Mouse (Mus musculus) liver, embryonic 13.5 days (tissue): ENCODE measurements around the gene Shank2. TPM values are rescaled to one million over a fixed set of nuclear protein-coding genes. Genes with fewer than 3 reads are reported as not detected.

ENCODE experiments used
- ATAC-seq: fragments of 200-750 bp; cut with Nextera tagmentation; 2 replicates; pipeline ENCODE4 v1.8.0; 2017; ENCODE audit warnings: low read depth, mild to moderate bottlenecking, moderate number of reproducible peaks, moderate library complexity
- DNase-seq: peaks from one replicate; pipeline ENCODE4 v3.0.0; 2022
- H3K27ac ChIP-seq: fragments of 300-500 bp; sonication (generic); 2 replicates; pipeline ENCODE4 v1.5.1; 2015; ENCODE audit warnings: moderate library complexity, mild to moderate bottlenecking, inconsistent platforms
- H3K27me3 ChIP-seq: fragments of 300-500 bp; sonication (generic); 2 replicates; pipeline ENCODE4 v1.6.1; 2015; ENCODE audit warnings: mild to moderate bottlenecking, inconsistent platforms
- H3K36me3 ChIP-seq: fragments of 300-500 bp; sonication (generic); 2 replicates; pipeline ENCODE4 v1.6.1; 2015; ENCODE audit warnings: mild to moderate bottlenecking, inconsistent platforms
- H3K4me1 ChIP-seq: fragments of 300-500 bp; sonication (generic); replicated peaks from 2 replicates; pipeline ENCODE4 v1.6.1; 2015; ENCODE audit warnings: inconsistent platforms
- H3K4me2 ChIP-seq: fragments of 300-500 bp; sonication (generic); 2 replicates; pipeline ENCODE4 v1.6.1; 2015; ENCODE audit warnings: inconsistent platforms, mild to moderate bottlenecking, moderate library complexity
- H3K4me3 ChIP-seq: fragments of 300-500 bp; sonication (generic); replicated peaks from 2 replicates; pipeline ENCODE4 v1.5.1; 2015; ENCODE audit warnings: mild to moderate bottlenecking, inconsistent platforms
- H3K9ac ChIP-seq: fragments of 300-500 bp; sonication (generic); 2 replicates; pipeline ENCODE4 v1.6.1; 2015; ENCODE audit warnings: mild to moderate bottlenecking, inconsistent platforms
- H3K9me3 ChIP-seq: fragments of 300-500 bp; sonication (generic); replicated peaks from 2 replicates; pipeline ENCODE4 v1.6.1; 2016; ENCODE audit warnings: inconsistent platforms
- whole genome bisulfite sequencing: fragments of 180-500 bp; shearing (Covaris S2); methylation state at CpG from one replicate; pipeline ENCODE4 v1.1.7; 2015; ENCODE audit not compliant: insufficient replicate concordance; 5-methylcytosine and 5-hydroxymethylcytosine counted together
- polyA plus RNA-seq: library from polyadenylated mRNA; unstranded; fragments of >200 nt; fragmentation: Nextera tagmentation; extraction: Ambion mirVana; gene quantifications from 2 replicates; pipeline ENCODE4 v1.2.1, GENCODE M21; 2015

The Shank2 gene
- polyA plus RNA-seq, 1 experiment from 2014 or later = 0.30 TPM

DNA sequence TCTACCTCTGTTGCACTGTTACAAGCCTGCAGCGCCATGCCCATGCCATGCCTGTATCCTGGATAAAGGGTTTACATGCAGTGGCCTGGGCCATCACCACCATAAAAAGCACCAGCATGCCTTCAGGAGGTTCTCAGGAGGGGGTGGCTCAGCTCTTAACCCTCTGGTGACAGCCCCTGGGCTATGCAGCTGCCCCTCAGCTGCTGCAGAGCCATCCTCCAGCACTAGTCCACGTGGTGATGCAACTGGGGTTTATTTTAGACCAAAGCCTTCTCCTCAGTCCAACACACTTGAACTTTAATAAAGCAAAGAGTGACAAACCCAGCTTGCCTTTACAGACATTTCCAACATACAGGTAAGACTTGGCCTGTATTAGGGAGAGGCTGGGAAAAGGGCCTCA lies 373.8 kb downstream of the Shank2 start:
- Histone ChIP-seq H3K4me3 (no peak overlapping the region), H3K4me2 (no peak overlapping the region), H3K9me3 (no peaks in the 10 kb centered on the region), H3K4me1 (no peaks in the 10 kb centered on the region), H3K27ac (no peak overlapping the region), H3K36me3 (no peaks in the 10 kb centered on the region), H3K27me3 (no peaks in the 10 kb centered on the region), H3K9ac (no peak overlapping the region)
- ATAC-seq (no peak), DNase-seq (no peak)
- 55% methylated on average over 2 of the region's 2 CpGs for WGBS

DNA sequence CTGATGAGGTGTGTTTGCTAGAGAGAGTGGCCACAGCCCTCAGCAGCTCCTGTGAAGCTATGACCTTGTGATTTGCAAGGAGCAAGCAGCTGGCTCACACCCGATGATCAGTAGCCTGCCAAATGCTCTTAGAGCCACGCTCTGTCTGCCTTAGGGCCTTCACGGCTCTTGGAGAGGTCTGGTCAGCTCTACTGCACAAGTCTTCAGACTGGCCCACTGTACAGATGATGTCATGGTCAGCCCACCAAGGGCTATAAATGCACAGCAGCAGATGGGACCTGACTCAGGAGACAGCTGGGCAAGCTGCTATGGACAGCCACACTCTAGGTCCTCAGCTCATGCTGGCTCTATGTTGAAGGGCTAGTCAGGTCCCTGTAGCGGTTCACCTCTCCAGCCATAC lies 376.5 kb downstream of the Shank2 start:
- WGBS = 52% methylated on average over 4 of the region's 4 CpGs

DNA sequence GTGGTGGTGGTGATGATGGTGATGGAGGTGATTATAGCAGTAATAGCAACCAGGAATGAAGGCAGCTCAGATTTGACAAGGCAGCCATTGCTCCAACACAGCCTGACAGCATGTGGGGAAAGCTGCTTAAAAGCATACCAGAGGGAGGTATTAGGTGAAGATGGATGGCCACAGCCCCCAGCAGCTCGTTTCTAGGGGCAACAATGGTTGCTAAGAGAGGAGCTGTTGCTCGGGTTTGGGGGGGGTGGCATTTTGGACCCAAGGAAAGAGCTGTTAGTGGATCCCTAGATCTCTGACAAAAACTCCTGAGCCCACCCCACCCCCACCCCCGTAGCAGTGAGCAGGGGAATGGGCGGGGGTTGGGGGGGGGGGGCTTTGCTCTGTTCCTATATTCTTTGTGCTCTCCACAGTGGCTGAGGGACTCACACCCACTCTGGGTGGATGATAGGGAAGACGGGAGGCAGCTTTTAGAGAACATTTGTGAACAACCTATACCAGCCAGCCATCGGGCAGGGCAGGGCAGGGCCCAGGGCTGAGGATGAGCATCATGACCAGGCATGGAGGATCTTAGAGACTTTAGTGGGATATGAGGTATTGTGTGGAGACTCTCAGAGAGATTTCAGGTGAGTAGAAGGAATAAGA lies 377.6 kb downstream of the Shank2 start:
- ATAC-seq (no peak), DNase-seq (no peak)
- WGBS = 44% methylated on average over 5 of the region's 6 CpGs
- Histone ChIP-seq H3K9ac (no peak overlapping the region), H3K36me3 (no peaks in the 10 kb centered on the region), H3K27me3 (no peaks in the 10 kb centered on the region), H3K9me3 (no peaks in the 10 kb centered on the region), H3K4me2 (no peak overlapping the region), H3K4me1 (no peaks in the 10 kb centered on the region), H3K27ac (no peak overlapping the region), H3K4me3 (no peak overlapping the region)

More for the DNA sequence above, 376.5 kb downstream of the Shank2 start:
- no peaks in the 10 kb centered on the region for H3K4me1 ChIP-seq
- no peaks in the 10 kb centered on the region for H3K27me3 ChIP-seq
- DNase-seq = no peak
- H3K9me3 ChIP-seq = no peaks in the 10 kb centered on the region
- ATAC-seq = no peak
- H3K9ac ChIP-seq = no peak overlapping the region
- H3K36me3 ChIP-seq = no peaks in the 10 kb centered on the region
- H3K4me2 ChIP-seq = no peak overlapping the region
- H3K27ac ChIP-seq = no peak overlapping the region
- no peak overlapping the region for H3K4me3 ChIP-seq

DNA sequence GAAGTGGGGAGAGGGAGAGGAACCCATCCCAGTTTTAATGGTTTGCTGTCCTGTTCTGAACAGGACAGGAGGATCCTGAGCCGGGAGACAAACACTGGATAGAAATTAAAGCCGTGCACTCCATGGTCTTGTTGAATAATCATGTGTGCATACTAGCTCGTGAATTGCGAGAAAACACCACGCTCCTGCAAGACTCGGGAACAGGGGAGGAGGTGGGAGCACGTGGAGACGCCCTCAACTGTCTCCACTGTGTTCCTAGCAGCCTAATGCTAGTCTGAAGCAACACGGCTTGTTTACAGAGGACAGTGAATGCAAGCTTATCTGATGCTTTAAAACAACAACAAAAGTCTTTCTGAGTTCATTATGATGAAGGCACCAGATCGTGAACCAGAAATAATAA lies 379.9 kb downstream of the Shank2 start:
- Histone ChIP-seq H3K4me2 (no peak overlapping the region), H3K9ac (no peak overlapping the region), H3K27ac (no peak overlapping the region), H3K36me3 (no peaks in the 10 kb centered on the region), H3K4me1 (no peaks in the 10 kb centered on the region), H3K27me3 (no peaks in the 10 kb centered on the region), H3K4me3 (no peak overlapping the region), H3K9me3 (no peaks in the 10 kb centered on the region)
- ATAC-seq (no peak), DNase-seq (no peak)
- 57% methylated on average over 10 of the region's 10 CpGs for WGBS

DNA sequence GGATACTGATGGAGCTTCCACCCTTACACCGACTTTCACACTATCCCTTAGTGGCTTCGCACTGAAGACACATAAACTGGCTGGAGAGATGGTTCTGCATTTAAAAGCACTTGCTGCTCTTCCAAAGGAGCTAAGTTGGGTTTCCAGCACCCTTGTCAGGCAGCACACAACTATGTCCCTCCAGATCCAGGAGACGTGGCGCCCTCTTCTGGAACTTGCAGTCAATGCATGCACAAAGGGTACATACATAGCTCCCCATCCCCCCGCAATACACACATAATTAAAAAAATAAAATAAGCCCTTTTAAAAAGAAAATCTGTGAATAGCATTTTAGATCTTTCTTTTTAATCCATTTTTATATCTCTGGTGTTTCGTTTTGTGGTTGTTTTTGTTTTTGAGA lies 385.8 kb downstream of the Shank2 start:
- Histone ChIP-seq H3K27me3 (no peaks in the 10 kb centered on the region), H3K9me3 (no peaks in the 10 kb centered on the region), H3K36me3 (no peaks in the 10 kb centered on the region), H3K4me2 (no peak overlapping the region), H3K4me3 (no peak overlapping the region), H3K4me1 (no peaks in the 10 kb centered on the region), H3K27ac (no peak overlapping the region), H3K9ac (no peak overlapping the region)
- DNase-seq (no peak), ATAC-seq (no peak)
- 79% methylated on average over 6 of the region's 6 CpGs for WGBS

DNA sequence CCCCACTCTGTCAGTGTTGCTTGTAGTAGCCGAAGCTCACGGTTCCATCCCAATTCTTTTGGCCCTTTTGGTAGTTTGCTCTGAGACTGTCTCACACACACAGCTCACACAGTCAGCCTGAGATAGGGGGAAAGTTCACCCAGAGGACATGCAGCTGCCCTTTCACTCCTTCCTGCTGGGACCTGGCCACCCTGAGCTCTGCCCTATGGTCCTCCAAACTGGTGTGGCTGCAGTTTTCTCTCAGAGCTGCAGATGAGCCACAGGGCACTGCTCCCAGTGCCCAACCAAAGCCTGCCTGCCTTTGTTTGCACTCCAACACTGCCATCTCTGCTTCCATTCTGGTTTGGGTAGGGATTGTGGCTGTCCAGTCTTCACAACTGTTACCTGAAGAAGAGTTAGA lies 388.0 kb downstream of the Shank2 start:
- H3K9ac ChIP-seq = no peak overlapping the region
- no peaks in the 10 kb centered on the region for H3K36me3 ChIP-seq
- H3K27ac ChIP-seq = no peak overlapping the region
- no peaks in the 10 kb centered on the region for H3K4me1 ChIP-seq
- H3K27me3 ChIP-seq = no peaks in the 10 kb centered on the region
- no peak for ATAC-seq
- DNase-seq = no peak
- 78% methylated on average over 2 of the region's 2 CpGs for WGBS
- H3K4me2 ChIP-seq = no peak overlapping the region
- H3K4me3 ChIP-seq = no peak overlapping the region
- H3K9me3 ChIP-seq = no peaks in the 10 kb centered on the region

DNA sequence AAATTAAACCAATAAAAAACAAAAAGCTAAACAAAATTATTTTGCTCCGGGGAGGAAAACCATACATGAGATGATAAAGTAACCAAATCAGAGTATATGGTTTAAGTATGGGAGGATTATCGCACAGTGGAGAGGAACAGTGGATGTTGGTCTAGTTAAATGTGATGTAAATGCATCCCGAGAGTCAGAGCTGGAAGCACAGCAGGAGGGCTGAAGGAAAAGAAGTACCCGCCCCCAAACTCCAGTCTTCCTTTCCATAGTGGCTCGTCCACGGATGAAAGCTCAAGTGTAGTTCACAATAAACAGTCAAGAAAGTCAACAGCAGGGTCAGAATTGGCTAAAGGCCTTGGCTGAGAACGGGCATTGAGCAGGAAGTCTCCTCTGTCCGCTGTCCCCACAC lies 388.9 kb downstream of the Shank2 start:
- H3K27ac ChIP-seq = no peak overlapping the region
- DNase-seq (no peak), ATAC-seq (no peak)
- 59% methylated on average over 8 of the region's 8 CpGs for WGBS
- H3K27me3 ChIP-seq = no peaks in the 10 kb centered on the region
- H3K36me3 ChIP-seq = no peaks in the 10 kb centered on the region
- H3K4me3 ChIP-seq = no peak overlapping the region
- no peak overlapping the region for H3K9ac ChIP-seq
- H3K9me3 ChIP-seq = no peaks in the 10 kb centered on the region
- no peak overlapping the region for H3K4me2 ChIP-seq
- no peaks in the 10 kb centered on the region for H3K4me1 ChIP-seq

DNA sequence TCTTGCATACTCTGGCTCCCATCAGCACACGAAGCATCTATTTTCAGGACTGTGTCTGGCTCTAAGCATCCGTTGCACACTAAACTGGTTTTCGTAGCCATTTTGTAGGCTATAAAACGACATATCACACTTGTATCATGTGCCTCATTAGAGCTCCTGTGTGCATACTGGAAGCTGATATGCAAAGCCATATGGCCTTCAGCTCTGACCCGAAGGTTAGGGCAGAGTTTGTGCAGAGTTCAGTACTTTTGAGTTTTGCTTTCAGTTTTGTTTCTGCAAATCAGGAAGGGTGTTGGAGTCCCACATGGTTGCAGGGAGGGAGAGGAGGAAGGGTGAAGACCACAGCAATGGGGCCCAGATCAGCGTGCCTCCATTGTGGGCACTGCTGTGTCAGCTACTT lies 390.0 kb downstream of the Shank2 start:
- ATAC-seq = no peak
- no peaks in the 10 kb centered on the region for H3K27me3 ChIP-seq
- no peaks in the 10 kb centered on the region for H3K36me3 ChIP-seq
- no peak for DNase-seq
- H3K4me3 ChIP-seq = no peak overlapping the region
- H3K4me1 ChIP-seq = no peaks in the 10 kb centered on the region
- no peak overlapping the region for H3K27ac ChIP-seq
- WGBS = 62% methylated on average over 6 of the region's 6 CpGs
- H3K4me2 ChIP-seq = no peak overlapping the region
- no peak overlapping the region for H3K9ac ChIP-seq
- no peaks in the 10 kb centered on the region for H3K9me3 ChIP-seq

DNA sequence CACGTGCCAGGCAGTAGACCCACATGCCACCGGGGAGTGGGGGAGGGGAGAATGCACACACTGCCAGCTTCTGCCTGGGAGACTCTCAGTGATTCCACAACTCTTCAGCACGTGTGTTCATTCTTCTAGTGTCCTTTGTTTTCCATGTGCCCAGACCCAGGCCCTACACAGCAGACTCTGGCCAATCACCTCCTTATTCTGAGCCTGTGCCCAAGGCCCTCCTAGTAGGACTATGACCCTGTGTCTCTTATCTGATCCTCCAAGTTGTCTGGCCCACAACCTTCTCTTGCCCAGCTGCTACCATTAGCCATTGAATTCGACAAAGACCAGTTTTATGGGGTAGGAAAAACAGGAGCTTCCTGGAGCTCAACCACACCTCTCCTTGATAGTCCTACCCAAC lies 400.8 kb downstream of the Shank2 start:
- 29% methylated on average over 4 of the region's 4 CpGs for WGBS
- H3K4me1 ChIP-seq = no peaks in the 10 kb centered on the region
- no peak overlapping the region for H3K4me3 ChIP-seq
- no peaks in the 10 kb centered on the region for H3K36me3 ChIP-seq
- H3K9ac ChIP-seq = no peak overlapping the region
- ATAC-seq (no peak), DNase-seq (no peak)
- no peak overlapping the region for H3K4me2 ChIP-seq
- H3K9me3 ChIP-seq = no peaks in the 10 kb centered on the region
- H3K27ac ChIP-seq = no peak overlapping the region
- H3K27me3 ChIP-seq = no peaks in the 10 kb centered on the region

DNA sequence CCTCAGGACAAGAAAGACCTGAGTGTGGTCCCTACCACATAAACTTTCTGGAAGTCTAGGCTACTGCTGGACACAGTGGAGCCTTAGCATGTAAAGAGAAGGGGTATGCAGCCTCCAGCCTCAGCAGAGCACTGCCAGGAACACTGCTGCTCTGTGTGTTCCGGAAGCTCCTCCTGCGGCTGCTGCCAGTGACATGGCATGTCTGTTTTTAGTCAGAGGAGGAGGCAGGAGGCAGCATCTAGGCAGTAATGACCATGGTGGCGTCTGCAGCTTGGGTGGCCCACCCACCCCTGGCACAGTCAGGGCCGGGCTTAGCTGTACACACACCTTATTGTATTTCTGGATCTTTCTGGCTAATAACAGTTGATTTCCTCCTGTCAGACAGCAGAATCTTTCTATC lies 405.9 kb downstream of the Shank2 start:
- no peak overlapping the region for H3K27ac ChIP-seq
- H3K36me3 ChIP-seq = no peaks in the 10 kb centered on the region
- no peak overlapping the region for H3K4me2 ChIP-seq
- no peaks in the 10 kb centered on the region; the same call in 1 of the 2 replicates for H3K27me3 ChIP-seq
- H3K9me3 ChIP-seq = no peaks in the 10 kb centered on the region
- H3K4me3 ChIP-seq = no peak overlapping the region
- no peak overlapping the region for H3K9ac ChIP-seq
- whole genome bisulfite sequencing = 44% methylated on average over 4 of the region's 4 CpGs
- DNase-seq (no peak), ATAC-seq (no peak)
- no peaks in the 10 kb centered on the region for H3K4me1 ChIP-seq

DNA sequence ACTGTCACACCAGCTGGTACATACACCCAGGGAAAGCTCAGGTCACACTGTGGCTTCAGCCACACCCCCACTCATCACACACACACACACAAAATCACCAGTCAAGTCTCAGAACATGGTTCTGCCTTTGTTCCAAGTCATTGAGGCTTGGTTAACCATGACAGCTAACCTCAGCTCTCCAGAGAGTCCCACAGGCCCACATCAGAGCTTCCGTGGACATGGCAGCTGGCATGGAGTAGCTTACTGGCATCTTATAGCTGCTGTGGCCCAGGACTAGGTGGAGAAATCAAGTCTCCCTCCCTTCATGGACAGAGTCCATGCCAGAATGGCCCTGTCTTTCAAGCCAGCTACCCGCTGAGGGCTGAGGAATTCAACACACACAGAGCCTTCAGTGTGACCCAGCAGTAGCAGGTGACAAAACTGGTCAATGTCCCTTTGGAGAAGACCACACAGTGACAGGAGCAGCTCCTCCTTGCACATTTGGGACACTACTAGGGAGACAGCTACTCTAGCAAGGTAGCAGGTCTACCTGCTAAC lies 406.8 kb downstream of the Shank2 start:
- Histone ChIP-seq H3K4me2 (no peak overlapping the region), H3K9me3 (no peaks in the 10 kb centered on the region), H3K4me1 (no peaks in the 10 kb centered on the region), H3K27ac (no peak overlapping the region), H3K4me3 (no peak overlapping the region), H3K27me3 (no peaks in the 10 kb centered on the region; the same call in 1 of the 2 replicates), H3K9ac (no peak overlapping the region), H3K36me3 (no peaks in the 10 kb centered on the region)
- DNase-seq (no peak), ATAC-seq (no peak)
- 55% methylated on average over 2 of the region's 2 CpGs for WGBS

DNA sequence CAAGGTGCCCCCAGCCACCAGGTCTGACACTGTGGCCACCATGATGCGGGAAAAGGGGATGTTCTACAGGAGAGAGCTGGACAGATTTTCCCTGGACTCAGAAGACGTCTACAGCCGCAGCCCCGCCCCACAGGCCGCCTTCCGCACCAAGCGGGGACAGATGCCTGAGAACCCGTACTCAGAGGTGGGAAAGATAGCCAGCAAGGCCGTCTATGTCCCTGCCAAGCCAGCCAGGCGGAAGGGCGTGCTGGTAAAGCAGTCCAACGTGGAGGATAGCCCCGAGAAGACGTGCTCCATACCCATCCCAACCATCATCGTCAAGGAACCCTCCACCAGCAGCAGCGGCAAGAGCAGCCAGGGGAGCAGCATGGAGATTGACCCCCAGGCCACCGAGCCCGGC lies 408.0 kb downstream of the Shank2 start:
- Histone ChIP-seq H3K9ac (no peak overlapping the region), H3K27ac (no peak overlapping the region), H3K9me3 (no peaks in the 10 kb centered on the region), H3K36me3 (no peaks in the 10 kb centered on the region), H3K4me2 (no peak overlapping the region), H3K27me3 (no peaks in the 10 kb centered on the region; the same call in 1 of the 2 replicates), H3K4me1 (no peaks in the 10 kb centered on the region), H3K4me3 (no peak overlapping the region)
- ATAC-seq (no peak), DNase-seq (no peak)
- WGBS = 67% methylated on average over 18 of the region's 18 CpGs
